Mouse (Mus musculus): ENCODE measurements at regions not wholly inside any gene's neighbourhood (a gene's known extent, or its start where the extent isn't known, plus 50 kb on each side); places are given as distances from the start of the nearest gene placed in this dataset.
A peak's percentile ranks its signal among the peaks of the same experiment; 100 is the strongest.

DNA sequence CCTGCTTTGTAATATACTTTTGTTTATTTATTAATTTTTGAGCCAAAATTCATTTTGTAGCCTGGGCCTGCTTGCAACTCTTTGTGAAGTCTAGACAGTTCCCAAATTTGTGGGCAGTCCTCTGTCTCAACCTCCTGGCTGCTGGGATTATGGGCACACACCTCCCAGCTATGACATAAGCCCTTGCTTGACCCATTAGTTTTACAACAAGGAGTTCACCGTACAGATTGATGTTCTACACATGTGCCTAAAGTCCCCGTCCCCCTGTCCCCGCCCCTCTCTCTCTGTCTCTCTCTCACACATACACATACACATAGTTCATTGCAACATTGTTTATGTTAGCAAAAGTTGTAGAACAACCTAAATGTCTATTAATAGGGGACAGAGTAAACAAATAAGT, 63.7 kb upstream of the Abca1 start:
- DNase-seq (ENCODE audit: low read depth, low spot score), result no peak

- DNase-seq (ENCODE audit: low read depth, low spot score), result no peak
Observed at GRCm38 (mm10) chr4:53220809-53221208, 61.1 kb upstream of the Abca1 start.

DNA sequence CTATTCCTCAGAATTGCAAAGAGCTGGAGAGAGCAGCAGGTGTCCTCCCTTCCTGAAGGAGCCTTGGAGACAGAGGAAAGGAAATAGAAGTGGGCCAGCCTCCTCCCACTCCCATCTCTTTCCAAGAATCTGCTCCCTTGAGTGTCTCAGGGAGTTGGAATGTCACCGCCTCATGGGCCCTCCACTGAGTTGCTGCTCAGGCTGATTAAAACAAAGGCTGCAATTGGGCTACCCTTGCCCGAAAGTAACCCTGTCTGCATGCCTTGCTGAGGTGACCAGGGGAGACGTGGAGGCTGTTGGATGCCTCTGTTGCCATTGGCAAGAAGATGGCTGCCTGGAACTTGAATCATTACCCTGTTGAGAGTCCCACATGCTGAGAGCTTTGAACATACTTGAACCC, 59.7 kb upstream of the Abca1 start:
- no peak for DNase-seq (ENCODE audit: low read depth, low spot score)

DNA sequence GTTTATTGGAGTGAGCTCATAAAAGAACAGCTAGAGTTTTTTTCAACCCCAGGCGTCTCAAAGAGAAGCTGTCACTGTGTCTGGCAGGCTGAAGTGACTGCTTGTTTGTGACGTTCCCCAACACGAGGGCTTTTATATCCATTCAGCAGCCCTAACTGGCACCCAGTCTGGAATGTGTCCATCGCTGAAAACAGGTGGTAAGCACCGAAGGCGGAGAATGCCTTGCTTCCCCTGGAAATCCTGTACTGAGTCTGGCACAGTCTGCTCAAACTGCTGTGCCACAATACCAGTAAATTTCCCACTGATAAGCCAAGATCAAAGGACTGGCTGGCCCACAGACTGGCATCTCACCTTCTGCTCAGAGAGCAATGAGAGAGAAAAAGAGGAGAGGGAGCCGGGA, 59.1 kb upstream of the Abca1 start:
- DNase-seq (ENCODE audit: low read depth, low spot score), result no peak

DNA sequence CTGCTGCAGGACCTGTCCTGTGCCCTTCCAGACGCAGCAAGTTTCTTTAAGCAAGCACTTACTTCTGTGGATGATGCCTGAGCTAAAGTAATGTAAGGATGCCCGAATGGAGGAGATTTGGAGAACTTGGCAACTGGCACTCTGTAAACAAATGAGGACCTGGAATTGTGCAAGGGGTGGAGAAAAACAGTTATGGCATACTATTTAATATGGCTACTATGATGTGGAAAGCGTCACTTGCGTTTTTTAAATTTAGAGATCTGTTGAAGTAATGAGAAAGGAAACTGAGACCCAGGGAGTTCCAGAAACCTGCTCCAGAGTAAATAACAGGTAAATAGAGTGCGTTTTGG, 58.6 kb upstream of the Abca1 start:
- DNase-seq (ENCODE audit: low read depth, low spot score), result no peak

DNA sequence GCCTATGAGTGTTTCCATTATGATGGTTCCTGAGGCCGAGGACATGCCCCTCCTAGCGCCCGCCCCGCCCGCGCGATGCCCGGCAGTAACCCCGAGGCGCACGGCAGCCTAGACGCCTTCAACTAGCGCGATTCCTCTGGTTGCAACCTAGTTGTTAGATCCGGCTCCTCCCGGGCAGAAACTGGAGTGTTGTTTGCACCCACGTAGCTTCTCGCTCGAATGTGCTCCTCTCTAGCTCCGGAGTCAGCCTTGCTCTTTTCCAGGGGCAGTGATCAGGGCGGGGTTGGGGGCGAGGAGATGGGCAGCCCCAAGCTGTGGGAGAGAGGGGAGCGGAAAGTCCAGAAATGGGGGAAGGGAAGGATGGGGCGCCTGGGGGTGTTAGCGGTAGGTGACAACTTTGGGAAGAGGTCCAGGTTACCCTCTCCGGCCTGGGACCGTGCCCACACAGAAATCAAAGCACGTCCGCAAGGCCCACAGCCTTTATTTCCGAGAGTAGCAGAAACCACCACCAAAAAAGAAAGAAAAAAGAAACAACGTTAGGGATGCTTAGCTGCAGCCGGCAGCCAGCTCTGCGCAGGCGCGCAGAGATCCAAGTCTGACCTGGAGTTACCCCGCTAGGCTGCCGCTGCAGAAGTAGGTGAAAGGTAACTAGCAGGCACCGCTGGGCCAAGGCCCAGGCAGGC, 58.1 kb upstream of the Abca1 start:
- DNase-seq (ENCODE audit: low read depth, low spot score), result peak; percentile 69

GRCm38 (mm10) chr4:53212541-53212940, 52.8 kb upstream of the Abca1 start:
- DNase-seq (ENCODE audit: low read depth, low spot score), result no peak

DNA sequence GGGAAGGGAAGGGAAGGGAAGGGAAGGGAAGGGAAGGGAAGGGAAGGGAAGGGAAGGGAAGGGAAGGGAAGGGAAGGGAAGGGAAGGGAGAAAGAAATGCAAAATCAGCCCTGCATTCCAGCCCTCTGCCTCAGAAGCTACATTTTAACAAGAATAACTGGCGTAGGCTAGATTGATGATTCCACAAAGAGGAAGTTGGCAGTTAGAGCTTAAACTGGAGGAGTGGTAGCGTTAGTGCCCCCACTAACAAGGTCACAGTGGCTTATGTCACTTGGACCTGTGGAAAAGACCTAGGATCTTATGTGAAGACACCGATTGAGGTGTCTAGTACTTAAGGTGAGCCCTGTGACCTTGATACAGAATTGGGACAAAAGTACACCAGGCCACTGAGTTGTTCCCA, 51.0 kb upstream of the Abca1 start:
- no peak for DNase-seq (ENCODE audit: low read depth, low spot score)

Data from retina, postnatal 7 days (tissue).